Mouse (Mus musculus): ENCODE measurements around the gene Thumpd3. TPM values are rescaled to one million over a fixed set of nuclear protein-coding genes. Genes with fewer than 3 reads are reported as not detected.

The Thumpd3 gene
- total RNA-seq, 1 experiment from 2014 or later, result 89.8 TPM

DNA sequence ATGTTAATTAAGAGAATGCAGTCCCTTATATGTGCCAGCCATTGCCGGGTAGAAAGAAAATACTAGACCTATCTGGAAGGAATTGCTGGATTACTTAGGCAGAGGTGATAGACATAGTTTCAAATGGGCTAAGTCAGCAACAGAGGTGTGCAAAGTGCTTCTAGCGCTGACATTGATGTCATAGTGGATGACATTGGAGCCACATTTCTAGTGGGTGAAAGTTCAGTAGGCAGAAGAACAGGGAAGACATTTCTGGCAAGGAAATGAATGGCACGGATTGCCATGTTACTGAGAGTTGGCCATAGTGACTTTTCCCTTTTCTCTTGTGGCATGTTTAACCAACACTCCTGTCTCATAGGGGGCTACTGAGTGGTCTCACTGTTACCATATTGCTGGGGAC is 19.2 kb downstream of the Thumpd3 start:
- ATAC-seq (replicated peaks in 1 of 2; ENCODE audit: insufficient read depth in 1 of 2, low FRiP score in 2 of 2, low TSS enrichment in 1 of 2, low read depth in 1 of 2, poor library complexity in 2 of 2, severe bottlenecking in 2 of 2), result no peak

DNA sequence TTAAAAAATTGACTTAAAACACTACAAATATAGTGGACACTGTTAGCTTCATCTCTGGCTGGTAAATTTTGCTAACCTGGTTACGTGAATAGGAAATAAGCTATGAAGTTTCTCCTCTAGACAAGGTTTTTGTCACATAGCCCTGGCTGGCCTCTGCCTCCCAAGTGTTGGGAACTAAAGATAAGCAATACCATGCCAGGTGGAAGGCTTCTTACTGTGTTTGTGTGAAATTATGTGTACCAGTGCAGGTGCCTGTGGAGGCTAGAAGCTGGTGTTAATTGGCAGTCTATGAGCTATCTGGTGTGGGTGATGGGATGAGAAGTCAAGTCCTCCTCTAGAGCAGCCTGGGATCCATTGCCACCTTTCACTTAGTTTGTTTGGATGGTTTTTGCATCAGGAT is 23.1 kb downstream of the Thumpd3 start:
- ATAC-seq (replicated peaks in 1 of 2; ENCODE audit: insufficient read depth in 1 of 2, low FRiP score in 2 of 2, low TSS enrichment in 1 of 2, low read depth in 1 of 2, poor library complexity in 2 of 2, severe bottlenecking in 2 of 2), result no peak

- no peak for ATAC-seq (replicated peaks in 1 of 2; ENCODE audit: insufficient read depth in 1 of 2, low FRiP score in 2 of 2, low TSS enrichment in 1 of 2, low read depth in 1 of 2, poor library complexity in 2 of 2, severe bottlenecking in 2 of 2)
Observed at GRCm38 (mm10) chr6:113075261-113075660, 29.2 kb downstream of the Thumpd3 start.

- peak; percentile 58 to 62 for ATAC-seq (replicated peaks in 1 of 2; ENCODE audit: insufficient read depth in 1 of 2, low FRiP score in 2 of 2, low TSS enrichment in 1 of 2, low read depth in 1 of 2, poor library complexity in 2 of 2, severe bottlenecking in 2 of 2)
Observed at GRCm38 (mm10) chr6:113076012-113076685, 30.1 kb downstream of the Thumpd3 start.

- ATAC-seq (replicated peaks in 1 of 2; ENCODE audit: insufficient read depth in 1 of 2, low FRiP score in 2 of 2, low TSS enrichment in 1 of 2, low read depth in 1 of 2, poor library complexity in 2 of 2, severe bottlenecking in 2 of 2), result peak; percentile 57 to 75
Observed at GRCm38 (mm10) chr6:113076686-113077516, 30.9 kb downstream of the Thumpd3 start, which contains the start of gene Setd5. Gene Setd5, plus strand, starts transcription at chr6:113077365.

DNA sequence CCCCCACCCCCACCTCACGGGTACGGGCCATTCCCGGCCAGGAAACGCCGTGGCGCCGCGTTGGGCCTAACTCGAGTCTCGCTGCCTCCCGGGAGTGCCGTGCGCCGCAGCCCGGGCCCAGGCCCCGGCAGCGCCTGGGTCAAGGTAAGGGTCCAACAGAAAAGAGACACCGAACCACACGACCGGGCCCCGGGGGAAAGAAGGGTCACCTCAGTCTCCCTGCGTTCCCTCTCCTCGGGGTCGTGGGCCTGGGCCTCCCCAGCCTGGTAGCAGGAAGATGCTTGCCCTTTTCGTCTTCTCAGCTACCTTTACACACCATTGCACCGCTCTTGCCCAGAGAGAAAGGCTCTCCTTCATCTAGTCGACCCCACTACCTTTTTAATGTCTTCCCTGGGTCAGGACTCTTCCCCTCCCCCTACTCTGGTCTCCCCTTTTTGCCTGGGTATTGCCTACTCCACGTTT is 31.6 kb downstream of the Thumpd3 start:
- no peak; a peak in 1 of 4 replicates for ATAC-seq (replicated peaks in 1 of 2; ENCODE audit: insufficient read depth in 1 of 2, low FRiP score in 2 of 2, low TSS enrichment in 1 of 2, low read depth in 1 of 2, poor library complexity in 2 of 2, severe bottlenecking in 2 of 2)

DNA sequence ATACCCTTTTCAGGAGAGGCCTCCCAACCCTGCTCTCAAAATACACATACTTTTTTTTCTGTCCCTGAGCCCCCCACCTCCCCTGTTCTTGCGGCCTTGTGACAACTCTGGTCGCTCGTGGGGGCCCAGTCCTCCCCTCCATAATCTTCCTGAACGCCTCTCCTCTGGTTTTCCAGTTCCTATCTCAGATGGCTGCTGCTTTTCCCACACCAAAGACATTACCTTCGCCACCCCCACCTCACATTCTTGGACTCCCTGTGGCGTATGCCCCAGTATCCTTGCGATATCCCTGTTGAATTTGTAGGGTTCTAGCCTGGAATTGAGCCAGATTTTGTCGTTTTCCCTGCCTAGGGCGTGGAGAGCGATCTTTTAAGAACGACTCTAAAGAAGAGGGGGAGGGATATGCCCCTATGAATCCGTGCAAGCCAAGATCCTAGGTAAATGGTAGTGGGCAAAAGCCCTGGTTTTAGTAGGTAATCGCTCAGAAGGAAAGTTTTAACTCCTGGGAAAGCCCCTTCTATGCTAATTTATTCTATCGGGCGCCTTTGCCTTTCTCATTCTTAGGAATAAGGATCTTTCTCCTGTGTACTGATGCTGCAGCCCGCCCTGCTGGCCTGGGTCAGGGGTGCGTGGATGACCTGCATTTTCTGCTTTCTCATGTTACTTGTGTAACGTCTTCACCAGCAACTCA is 32.2 kb downstream of the Thumpd3 start:
- ATAC-seq (replicated peaks in 1 of 2; ENCODE audit: insufficient read depth in 1 of 2, low FRiP score in 2 of 2, low TSS enrichment in 1 of 2, low read depth in 1 of 2, poor library complexity in 2 of 2, severe bottlenecking in 2 of 2), result no peak

DNA sequence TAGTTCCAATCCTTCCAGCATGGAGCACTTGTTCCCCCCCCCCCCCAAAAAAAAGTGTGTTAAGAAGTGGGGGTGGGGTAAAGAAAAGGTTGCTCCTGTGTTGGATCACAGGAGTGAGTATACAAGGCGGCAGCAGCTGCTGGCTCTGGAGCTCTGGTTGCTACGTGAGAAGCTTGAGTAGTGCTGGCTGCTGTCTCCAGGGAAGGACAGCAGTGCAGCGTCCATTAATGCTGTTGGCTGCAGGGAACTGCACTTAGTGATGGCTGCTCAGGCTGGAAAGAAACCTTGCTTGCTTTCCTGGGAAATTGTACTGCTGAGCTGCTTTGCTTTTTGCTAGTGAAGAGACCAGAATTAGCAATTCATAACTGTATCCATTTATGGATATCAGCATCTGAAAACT is 33.5 kb downstream of the Thumpd3 start:
- no peak for ATAC-seq (replicated peaks in 1 of 2; ENCODE audit: insufficient read depth in 1 of 2, low FRiP score in 2 of 2, low TSS enrichment in 1 of 2, low read depth in 1 of 2, poor library complexity in 2 of 2, severe bottlenecking in 2 of 2)

- peak in 1 of 2 experiments; percentile 29; a peak in 1 of 4 replicates for ATAC-seq (replicated peaks in 1 of 2; ENCODE audit: insufficient read depth in 1 of 2, low FRiP score in 2 of 2, low TSS enrichment in 1 of 2, low read depth in 1 of 2, poor library complexity in 2 of 2, severe bottlenecking in 2 of 2)
Observed at GRCm38 (mm10) chr6:113082229-113082628, 36.2 kb downstream of the Thumpd3 start.

- ATAC-seq (replicated peaks in 1 of 2; ENCODE audit: insufficient read depth in 1 of 2, low FRiP score in 2 of 2, low TSS enrichment in 1 of 2, low read depth in 1 of 2, poor library complexity in 2 of 2, severe bottlenecking in 2 of 2), result no peak
Observed at GRCm38 (mm10) chr6:113084590-113084989, 38.6 kb downstream of the Thumpd3 start.

- no peak for ATAC-seq (replicated peaks in 1 of 2; ENCODE audit: insufficient read depth in 1 of 2, low FRiP score in 2 of 2, low TSS enrichment in 1 of 2, low read depth in 1 of 2, poor library complexity in 2 of 2, severe bottlenecking in 2 of 2)
Observed at GRCm38 (mm10) chr6:113093206-113093605, 47.2 kb downstream of the Thumpd3 start.

GRCm38 (mm10) chr6:113095547-113095946 is 49.5 kb downstream of the Thumpd3 start:
- no peak for ATAC-seq (replicated peaks in 1 of 2; ENCODE audit: insufficient read depth in 1 of 2, low FRiP score in 2 of 2, low TSS enrichment in 1 of 2, low read depth in 1 of 2, poor library complexity in 2 of 2, severe bottlenecking in 2 of 2)

DNA sequence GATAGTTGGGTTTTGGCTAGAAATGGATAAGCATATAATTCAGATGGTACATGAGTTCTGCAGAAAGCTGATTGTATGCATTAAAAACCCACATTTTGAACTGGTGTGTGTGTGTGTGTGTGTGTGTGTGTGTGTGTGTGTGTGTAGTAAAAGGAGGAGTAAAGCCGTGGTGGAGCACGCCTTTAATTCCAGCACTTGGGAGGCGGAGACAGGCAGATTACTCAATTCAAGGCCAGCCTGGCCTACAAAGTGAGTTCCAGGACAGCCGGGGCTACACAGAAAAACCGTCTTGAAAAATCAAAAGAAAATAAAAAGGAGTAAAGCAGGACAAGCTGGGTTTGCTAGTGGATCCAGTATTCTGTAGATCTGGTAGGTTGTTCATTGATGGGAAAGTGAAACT is 51.6 kb downstream of the Thumpd3 start:
- ATAC-seq (replicated peaks in 1 of 2; ENCODE audit: insufficient read depth in 1 of 2, low FRiP score in 2 of 2, low TSS enrichment in 1 of 2, low read depth in 1 of 2, poor library complexity in 2 of 2, severe bottlenecking in 2 of 2), result no peak

GRCm38 (mm10) chr6:113099640-113100289 is 53.7 kb downstream of the Thumpd3 start:
- ATAC-seq (replicated peaks in 1 of 2; ENCODE audit: insufficient read depth in 1 of 2, low FRiP score in 2 of 2, low TSS enrichment in 1 of 2, low read depth in 1 of 2, poor library complexity in 2 of 2, severe bottlenecking in 2 of 2), result peak; percentile 59 to 74

- ATAC-seq (replicated peaks in 1 of 2; ENCODE audit: insufficient read depth in 1 of 2, low FRiP score in 2 of 2, low TSS enrichment in 1 of 2, low read depth in 1 of 2, poor library complexity in 2 of 2, severe bottlenecking in 2 of 2), result no peak
Observed at GRCm38 (mm10) chr6:113102541-113102940, 56.5 kb downstream of the Thumpd3 start.

DNA sequence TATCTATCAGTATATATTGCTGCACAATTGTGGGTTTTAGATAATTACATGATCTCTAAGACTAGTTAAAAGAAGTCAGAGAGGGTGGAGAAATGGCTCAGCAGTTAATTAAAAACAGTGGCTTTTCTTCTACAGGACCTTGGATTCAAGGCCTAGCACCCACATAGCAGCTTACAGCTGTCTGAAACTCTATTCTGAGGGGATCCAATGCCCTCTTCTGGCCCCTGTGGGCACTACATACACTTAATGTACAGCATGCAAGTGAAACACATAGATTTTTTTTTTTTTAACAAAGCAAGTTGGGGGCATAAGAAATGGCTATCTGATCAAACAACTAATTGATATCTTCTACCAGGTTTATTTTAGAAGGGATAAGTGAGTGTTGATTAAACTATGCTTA is 57.7 kb downstream of the Thumpd3 start:
- peak in 1 of 2 experiments; percentile 82; a peak in 3 of 4 replicates for ATAC-seq (replicated peaks in 1 of 2; ENCODE audit: insufficient read depth in 1 of 2, low FRiP score in 2 of 2, low TSS enrichment in 1 of 2, low read depth in 1 of 2, poor library complexity in 2 of 2, severe bottlenecking in 2 of 2)

DNA sequence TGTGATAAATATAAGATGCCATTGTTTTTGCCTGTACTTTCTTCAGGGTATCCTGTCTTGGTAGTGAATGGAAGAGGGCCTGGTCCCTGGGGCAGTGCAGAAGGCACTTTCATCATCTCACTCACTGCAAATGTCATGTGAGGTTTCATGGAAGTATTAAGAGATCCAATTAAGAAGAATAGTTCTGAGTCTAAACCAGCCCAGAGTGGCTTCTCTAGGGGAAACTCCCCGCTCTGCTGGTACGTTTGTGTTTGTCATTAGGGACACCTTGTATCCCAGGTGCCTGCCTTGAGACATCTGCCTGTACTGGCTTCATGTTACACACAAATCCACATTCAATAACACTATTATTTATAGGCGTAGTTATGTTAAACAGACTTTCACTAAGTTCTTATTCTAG is 63.4 kb downstream of the Thumpd3 start:
- no peak for ATAC-seq (replicated peaks in 1 of 2; ENCODE audit: insufficient read depth in 1 of 2, low FRiP score in 2 of 2, low TSS enrichment in 1 of 2, low read depth in 1 of 2, poor library complexity in 2 of 2, severe bottlenecking in 2 of 2)

All from hematopoietic stem cell, adult 5-6 weeks (primary cell).